In genomic region chr2:128748171-128748570, GRCm38 (mm10) we compare ENCODE assay signal across 12 mouse cellular contexts.
"Had no signal": no experiment of that assay in that cellular context is flagged by ENCODE, and none has a peak within 500 bp of the region (broad histone marks: within the 10 kb centered on the region; RNA-seq: fewer than 3 reads in every experiment).

No protein-coding gene starts in this region.

- H3K27ac ChIP-seq: limb, embryonic 10.5 days; liver, embryonic 12.5 days; midbrain, embryonic 12.5 days had no signal

- H3K4me2 ChIP-seq: liver, embryonic 12.5 days; lung, embryonic 15.5 days; midbrain, embryonic 12.5 days; stomach, embryonic 15.5 days had no signal

- ATAC-seq: intestine, embryonic 16.5 days; liver, embryonic 12.5 days had no signal

- DNase-seq: kidney, adult 8-10 months; kidney, postnatal 36 days; right cerebral cortex, postnatal 25 days; thymus, adult 18-20 months; thymus, postnatal 14 days had no signal

- H3K9me3 ChIP-seq: limb, embryonic 10.5 days; liver, embryonic 12.5 days; lung, embryonic 15.5 days; megakaryocyte, embryonic 14.5 days; midbrain, embryonic 12.5 days; stomach, embryonic 15.5 days had no signal

- H3K9ac ChIP-seq: liver, embryonic 12.5 days; lung, embryonic 15.5 days; midbrain, embryonic 12.5 days; stomach, embryonic 15.5 days had no signal

- H3K4me1 ChIP-seq: midbrain, embryonic 12.5 days had no signal

- H3K4me3 ChIP-seq: limb, embryonic 10.5 days; liver, embryonic 12.5 days; lung, embryonic 15.5 days; megakaryocyte, embryonic 14.5 days; midbrain, embryonic 12.5 days; stomach, embryonic 15.5 days had no signal

- H3K36me3 ChIP-seq: liver, embryonic 12.5 days; lung, embryonic 15.5 days; midbrain, embryonic 12.5 days; stomach, embryonic 15.5 days had no signal

- H3K27me3 ChIP-seq: liver, embryonic 12.5 days; lung, embryonic 15.5 days; midbrain, embryonic 12.5 days; stomach, embryonic 15.5 days had no signal
